Mouse (Mus musculus) olfactory bulb, adult 2 months (tissue): ENCODE data around the gene Fam129b. TPM values are rescaled to one million over a fixed set of nuclear protein-coding genes. Genes with fewer than 3 reads are reported as not detected.
"Not testable (repeated sequence)": the region's sequence is repeated elsewhere in the genome, so short reads cannot be mapped to it uniquely, and the experiment has no call there.

Source experiments
- H3K27ac ChIP-seq: fragments of 200-500 bp; 2 replicates; pipeline ENCODE4 v1.5.1; 2012; ENCODE audit warnings: low read depth, low read length; ENCODE audit not compliant: insufficient read depth
- H3K4me1 ChIP-seq: fragments of 200-500 bp; 2 replicates; pipeline ENCODE4 v1.6.1; 2012; ENCODE audit warnings: low read length; ENCODE audit not compliant: control insufficient read depth, insufficient read depth
- H3K4me3 ChIP-seq: fragments of 200-500 bp; 2 replicates; pipeline ENCODE4 v1.5.1; 2012; ENCODE audit warnings: mild to moderate bottlenecking, low read depth, low read length, moderate library complexity; ENCODE audit not compliant: insufficient read depth
- CTCF ChIP-seq: fragments of 200-500 bp; IDR thresholded peaks from 2 replicates; pipeline ENCODE4 v1.5.1; 2012; ENCODE audit warnings: low read depth, mild to moderate bottlenecking, low read length, moderate library complexity; ENCODE audit not compliant: insufficient read depth
- POLR2A ChIP-seq: fragments of 200-500 bp; IDR thresholded peaks from 2 replicates; pipeline ENCODE4 v1.6.1; 2012; ENCODE audit warnings: mild to moderate bottlenecking, low read depth, low read length, moderate library complexity; ENCODE audit not compliant: insufficient read depth
- WGBS: fragments of 180-500 bp; shearing (Covaris S2); methylation state at CpG from one replicate; pipeline ENCODE4 v1.1.7; 2018; 5-methylcytosine and 5-hydroxymethylcytosine counted together
- polyA plus RNA-seq: library from polyadenylated mRNA; stranded (reverse); fragments of >200 nt; gene quantifications from 2 replicates; pipeline ENCODE4 v1.2.4, GENCODE M21; 2012; ENCODE audit warnings: low replicate concordance; ENCODE audit not compliant: missing spikeins, insufficient read depth, insufficient read length

Gene Fam129b
- polyA plus RNA-seq, 1 experiment, result not detected

DNA sequence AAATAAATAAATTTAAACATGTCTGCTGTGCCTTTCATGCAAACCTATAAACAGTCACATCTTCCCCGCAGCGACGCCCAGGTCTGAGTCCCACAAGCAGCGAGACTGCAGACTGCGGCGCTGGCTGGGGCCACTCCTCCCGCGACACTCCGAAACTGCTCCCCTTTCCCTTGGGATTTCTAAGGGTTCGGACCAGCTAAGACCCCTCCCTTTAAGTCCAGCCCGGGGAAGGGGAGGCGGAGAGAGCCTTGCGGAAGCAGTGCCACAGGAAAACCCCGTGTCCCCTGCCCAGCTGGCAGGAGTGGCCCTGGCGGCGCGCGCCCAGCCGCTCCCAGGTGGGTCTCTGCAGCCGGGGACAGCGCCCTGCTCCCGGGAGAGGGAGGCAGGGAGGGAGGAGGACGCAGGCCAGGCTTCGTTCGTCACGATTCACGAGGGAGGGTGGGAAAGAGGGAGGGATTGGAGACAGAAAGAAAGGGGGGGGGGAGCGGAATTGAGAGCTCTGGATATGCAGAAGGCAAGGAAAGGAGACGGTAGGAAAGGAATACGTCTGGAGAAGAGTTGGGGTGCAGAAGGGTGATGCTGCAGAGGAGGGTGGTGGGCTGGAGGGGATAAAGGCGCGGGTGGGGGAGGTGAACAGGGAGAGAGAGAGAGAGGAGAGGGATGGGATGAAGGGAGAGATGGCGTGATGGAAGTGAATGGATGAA is 29.7 kb upstream of the Fam129b start:
- Histone ChIP-seq H3K27ac (peak overlapping the region; percentile 99), H3K4me1 (peaks cover 6% of the 10 kb centered on the region), H3K4me3 (peak overlapping the region; percentile 98)
- under 1% methylated on average over 33 of the region's 33 CpGs for WGBS
- TF ChIP-seq CTCF (peak; percentile 35; the same call in 1 of the 2 replicates), POLR2A (peak; percentile 62)

DNA sequence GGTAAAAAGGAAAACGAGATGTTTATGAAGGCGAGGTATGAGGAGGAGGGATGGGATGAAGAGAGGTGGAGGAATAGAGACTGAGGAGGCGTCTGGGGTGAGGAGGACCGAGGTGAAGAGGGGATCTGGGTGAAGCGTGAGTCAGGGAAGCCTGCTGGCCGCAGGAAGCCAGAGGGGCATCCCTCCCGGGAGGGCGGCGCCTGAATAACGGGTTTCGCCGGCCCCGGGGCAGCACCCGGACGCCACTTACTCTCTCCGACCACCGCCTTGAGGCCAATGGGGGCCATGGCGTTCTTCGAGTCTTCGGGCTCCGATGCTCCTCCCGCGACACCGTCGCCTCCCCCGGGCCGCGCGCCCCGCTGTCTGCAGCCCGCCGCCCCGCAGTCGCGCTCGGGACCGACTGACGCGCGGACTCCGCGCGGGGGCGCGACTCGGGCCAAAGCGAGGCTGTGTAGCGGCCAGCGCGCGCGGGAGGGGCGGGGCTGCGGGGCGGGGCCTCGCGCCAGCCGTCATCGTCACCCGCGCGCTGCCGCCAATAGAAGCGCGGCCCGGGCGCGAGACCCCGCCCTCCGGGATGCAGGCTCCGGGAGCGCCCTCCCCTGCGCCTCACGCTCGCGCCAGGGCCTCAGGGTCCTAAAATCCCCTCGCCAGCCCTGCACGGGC is 29.0 kb upstream of the Fam129b start, which contains the start of gene Stxbp1:
Stxbp1 (minus strand) TSS at position 441 of the 663 bp plus-strand sequence.
- Histone ChIP-seq H3K27ac (peak within 1 kb of the TSS; percentile 99), H3K4me1 (peaks cover 5% of the 10 kb centered on the region; the same call in 1 of the 2 replicates), H3K4me3 (peak within 1 kb of the TSS; percentile 98)
- WGBS, result under 1% methylated on average over 77 of the region's 78 CpGs
- TF ChIP-seq POLR2A (peak; percentile 94), CTCF (no peak)

DNA sequence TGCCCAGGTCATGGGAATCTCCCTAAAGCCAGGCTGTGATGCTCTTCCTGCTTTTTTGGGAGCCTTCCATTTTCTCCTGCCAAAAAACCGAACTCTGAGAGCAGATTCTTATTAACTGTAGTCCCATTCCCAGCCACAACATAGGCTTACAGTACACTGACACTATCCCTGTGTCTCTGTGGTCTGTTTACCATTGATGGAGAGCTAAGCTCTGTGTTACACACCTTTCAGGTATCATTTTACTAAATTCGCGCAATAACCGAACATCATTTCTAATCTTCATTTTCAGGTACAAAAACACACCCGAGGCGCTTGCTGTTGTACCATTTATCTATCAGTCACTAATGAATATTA is 28.5 kb upstream of the Fam129b start:
- 49% methylated on average over 6 of the region's 6 CpGs for WGBS
- H3K4me1 ChIP-seq, result peaks cover 10% of the 10 kb centered on the region; the same call in 1 of the 2 replicates
- peak overlapping the region; percentile 16; the same call in 1 of the 2 replicates for H3K4me3 ChIP-seq
- TF ChIP-seq POLR2A (no peak), CTCF (no peak)
- H3K27ac ChIP-seq, result no peak overlapping the region

DNA sequence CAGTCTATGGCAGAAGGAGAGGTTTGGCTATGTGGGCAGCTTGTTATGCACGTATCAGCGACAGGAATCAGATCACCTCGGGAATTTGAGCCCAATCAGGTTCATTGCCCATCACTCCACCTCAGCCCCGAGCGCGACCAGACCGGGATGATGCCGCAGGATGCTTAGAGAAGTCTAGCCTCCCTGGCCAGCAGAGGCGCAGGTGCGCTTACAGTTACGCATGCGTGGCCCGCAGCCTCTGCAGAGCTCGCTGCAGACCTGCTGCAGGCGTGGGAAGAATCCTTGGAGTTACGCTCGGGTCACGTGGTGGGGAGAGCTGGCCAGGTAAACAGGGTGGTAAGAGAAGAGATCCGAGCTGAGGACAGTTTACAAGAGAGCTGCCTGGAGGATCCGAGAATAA is 23.8 kb upstream of the Fam129b start:
- TF ChIP-seq CTCF (0 out of 2 replicates have a peak, but pooled peaks have one; percentile 12), POLR2A (no peak)
- 4% methylated on average over 20 of the region's 20 CpGs for WGBS
- Histone ChIP-seq H3K4me3 (no peak overlapping the region), H3K4me1 (peaks cover 14% of the 10 kb centered on the region), H3K27ac (no peak overlapping the region)

GRCm38 (mm10) chr2:32853716-32854115 is 22.2 kb upstream of the Fam129b start:
- not testable (repeated sequence) for H3K27ac ChIP-seq, H3K4me3 ChIP-seq
- H3K4me1 ChIP-seq, result peaks cover 14% of the 10 kb centered on the region
- WGBS, result 70% methylated on average over 4 of the region's 4 CpGs

- no peak for TF ChIP-seq POLR2A
- peak; percentile 78 for TF ChIP-seq CTCF
- no peak overlapping the region for H3K27ac ChIP-seq
- 4% methylated on average over 8 of the region's 8 CpGs for WGBS
- H3K4me1 ChIP-seq, result peaks cover 14% of the 10 kb centered on the region
- H3K4me3 ChIP-seq, result no peak overlapping the region
Observed at GRCm38 (mm10) chr2:32854206-32854605, 21.7 kb upstream of the Fam129b start.

- H3K27ac ChIP-seq, result peak overlapping the region; percentile 92
- WGBS, result 46% methylated on average over 7 of the region's 7 CpGs
- no peak overlapping the region for H3K4me3 ChIP-seq
- TF ChIP-seq CTCF, result no peak
- TF ChIP-seq POLR2A, result no peak
- H3K4me1 ChIP-seq, result peaks cover 14% of the 10 kb centered on the region
Observed at GRCm38 (mm10) chr2:32855046-32855785, 20.7 kb upstream of the Fam129b start.

GRCm38 (mm10) chr2:32855790-32856465 is 20.0 kb upstream of the Fam129b start:
- Histone ChIP-seq H3K4me1 (peaks cover 14% of the 10 kb centered on the region), H3K4me3 (no peak overlapping the region), H3K27ac (peak overlapping the region; percentile 92)
- TF ChIP-seq POLR2A (no peak), CTCF (no peak)
- WGBS, result 23% methylated on average over 5 of the region's 5 CpGs
